Mouse (Mus musculus): Measurements from ENCODE around the gene Olfr457. TPM values are rescaled to one million over a fixed set of nuclear protein-coding genes. Genes with fewer than 3 reads are reported as not detected.

Gene Olfr457
- polyA plus RNA-seq (2017; shearing (Covaris generic)): not detected

GRCm38 (mm10) chr6:42476235-42476634 is at the start of gene Olfr457:
Gene Olfr457, minus strand, starts transcription at chr6:42476335.

GRCm38 (mm10) chr6:42487114-42487513 is 11.0 kb upstream of the Olfr457 start, which contains the start of gene Olfr456:
Gene Olfr456, minus strand, starts transcription at chr6:42487214.

GRCm38 (mm10) chr6:42465096-42465495 is 11.0 kb downstream of the Olfr457 start, which contains the start of gene Olfr458:
Gene Olfr458, minus strand, starts transcription at chr6:42465196.

GRCm38 (mm10) chr6:42434446-42434845 is 41.7 kb downstream of the Olfr457 start, which contains the start of gene Tas2r126:
Gene Tas2r126, plus strand, starts transcription at chr6:42434535.

Other genes with a start within 250 kb of the Olfr457 start
- 13.4 TPM for gene Gstk1, start 230.4 kb downstream of the Olfr457 start, polyA plus RNA-seq (2017; shearing (Covaris generic))
- gene Tmem139, start 214.4 kb downstream of the Olfr457 start, polyA plus RNA-seq (2017; shearing (Covaris generic)): not detected
- gene Casp2, start 211.3 kb downstream of the Olfr457 start, polyA plus RNA-seq (2017; shearing (Covaris generic)): 77.7 TPM
- gene Clcn1, start 189.7 kb downstream of the Olfr457 start, polyA plus RNA-seq (2017; shearing (Covaris generic)): not detected
- gene Fam131b, start 151.7 kb downstream of the Olfr457 start, polyA plus RNA-seq (2017; shearing (Covaris generic)): not detected
- 91.9 TPM for gene Zyx, start 126.7 kb downstream of the Olfr457 start, polyA plus RNA-seq (2017; shearing (Covaris generic))
- 0.16 TPM for gene Epha1, start 103.1 kb downstream of the Olfr457 start, polyA plus RNA-seq (2017; shearing (Covaris generic))
- not detected for gene Tas2r143, start 76.1 kb downstream of the Olfr457 start, polyA plus RNA-seq (2017; shearing (Covaris generic))
- not detected for gene Tas2r135, start 70.9 kb downstream of the Olfr457 start, polyA plus RNA-seq (2017; shearing (Covaris generic))
- gene Tas2r126, start 41.8 kb downstream of the Olfr457 start, polyA plus RNA-seq (2017; shearing (Covaris generic)): not detected
- gene Olfr458, start 11.1 kb downstream of the Olfr457 start, polyA plus RNA-seq (2017; shearing (Covaris generic)): not detected
- gene Olfr456, start 10.9 kb upstream of the Olfr457 start, polyA plus RNA-seq (2017; shearing (Covaris generic)): not detected
- gene Olfr455, start 71.3 kb upstream of the Olfr457 start, polyA plus RNA-seq (2017; shearing (Covaris generic)): not detected
- gene Tcaf3, start 121.4 kb upstream of the Olfr457 start, polyA plus RNA-seq (2017; shearing (Covaris generic)): not detected
- not detected for gene Tcaf2, start 168.9 kb upstream of the Olfr457 start, polyA plus RNA-seq (2017; shearing (Covaris generic))
- gene Tcaf1, start 233.8 kb upstream of the Olfr457 start, polyA plus RNA-seq (2017; shearing (Covaris generic)): not detected